Mouse (Mus musculus): ENCODE measurements around the gene Adh4.
A peak's percentile ranks its signal among the peaks of the same experiment; 100 is the strongest.
"Not testable (repeated sequence)": the region's sequence is repeated elsewhere in the genome, so short reads cannot be mapped to it uniquely, and the experiment has no call there.

Gene Adh4

DNA sequence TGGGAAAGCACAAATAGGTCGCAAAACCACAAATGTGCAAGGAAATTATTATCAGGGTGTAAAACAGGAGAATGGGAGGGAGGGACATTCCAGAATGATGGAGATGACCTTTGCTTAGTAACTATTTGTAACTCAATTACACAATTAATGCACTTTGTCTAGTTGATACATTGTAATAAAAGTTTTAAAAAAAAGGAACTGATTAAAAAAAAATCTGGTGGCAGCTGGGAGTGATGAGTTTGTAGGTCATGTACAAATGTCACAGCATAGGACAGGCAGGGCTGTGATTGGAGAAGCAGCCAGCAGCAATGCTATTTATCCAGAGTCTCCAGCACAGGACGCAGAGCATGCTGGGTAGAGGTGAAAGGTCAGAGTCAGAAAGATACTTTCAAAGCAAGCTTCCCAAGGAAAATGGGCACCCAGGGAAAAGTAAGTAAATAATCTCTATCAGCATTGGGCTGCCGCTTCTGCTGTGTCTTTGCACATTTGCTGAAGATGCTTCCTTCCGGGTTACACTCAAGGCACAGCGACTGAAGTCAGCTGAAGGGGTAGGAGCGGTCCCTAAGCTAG is at the start of gene Adh4:
Adh4 (plus strand) TSS at position 346 of the 570 bp plus-strand sequence.
- no peak for DNase-seq (ENCODE audit: low spot score in 2 of 2)

DNA sequence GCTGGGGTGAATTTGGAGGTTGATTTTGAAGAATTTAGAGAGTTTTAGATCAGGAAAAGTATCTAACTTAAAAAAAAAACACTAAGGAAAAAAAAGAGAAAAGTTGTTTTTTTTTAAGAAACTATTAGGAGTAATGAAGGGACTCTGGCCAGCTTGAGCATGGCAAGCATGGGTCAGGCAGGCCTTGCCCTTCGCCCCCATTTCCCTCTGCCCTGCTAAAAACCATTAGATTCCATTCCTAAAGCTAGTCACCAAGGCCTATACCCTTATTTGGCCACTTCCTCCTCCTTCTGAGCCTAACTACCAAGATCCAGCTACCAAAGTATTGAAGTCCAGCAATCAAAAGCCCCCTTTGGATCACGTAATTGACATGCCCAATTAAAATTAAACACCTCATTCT is 49.1 kb upstream of the Adh4 start:
- no peak for DNase-seq (ENCODE audit: low spot score in 2 of 2)

DNA sequence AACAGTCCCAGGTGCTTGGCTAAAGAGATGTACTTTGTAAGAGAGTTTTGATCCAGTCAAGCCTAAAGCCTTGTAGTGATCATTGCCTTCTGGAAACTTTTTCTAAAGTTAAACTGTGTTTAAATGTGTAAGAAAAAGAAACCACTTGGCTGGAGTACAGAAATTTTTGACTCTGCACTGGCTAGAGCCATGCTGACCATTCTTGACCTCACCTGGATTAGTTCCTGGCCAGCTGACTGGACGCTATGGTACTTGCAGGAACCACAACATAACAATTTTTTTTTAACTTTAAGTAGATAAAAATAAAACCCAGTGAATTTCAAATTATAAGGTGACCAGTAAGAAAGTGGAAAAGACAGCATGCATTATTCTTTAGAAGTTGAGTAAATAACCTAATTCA is 45.7 kb upstream of the Adh4 start:
- DNase-seq (ENCODE audit: low spot score in 2 of 2): no peak

DNA sequence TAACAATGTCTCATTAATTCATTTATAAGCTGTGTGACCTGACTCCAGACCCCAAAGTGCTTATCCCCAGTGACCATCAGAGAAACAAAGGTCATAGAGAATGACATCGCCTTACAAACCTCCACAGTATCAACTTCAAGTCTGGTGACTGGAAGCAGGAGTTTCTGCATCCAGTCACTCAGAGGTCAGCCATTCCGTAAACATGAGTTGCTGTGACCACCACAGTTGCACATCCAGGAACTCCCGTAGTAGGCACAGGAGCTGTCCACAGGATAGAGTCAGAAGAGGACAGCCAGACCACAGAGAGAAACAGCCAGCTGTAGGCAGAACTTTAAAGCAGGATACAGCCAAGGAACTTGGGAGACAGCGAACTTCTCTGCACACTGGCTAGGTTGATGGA is 45.0 kb upstream of the Adh4 start:
- not testable (repeated sequence) for DNase-seq (ENCODE audit: low spot score in 2 of 2)

DNA sequence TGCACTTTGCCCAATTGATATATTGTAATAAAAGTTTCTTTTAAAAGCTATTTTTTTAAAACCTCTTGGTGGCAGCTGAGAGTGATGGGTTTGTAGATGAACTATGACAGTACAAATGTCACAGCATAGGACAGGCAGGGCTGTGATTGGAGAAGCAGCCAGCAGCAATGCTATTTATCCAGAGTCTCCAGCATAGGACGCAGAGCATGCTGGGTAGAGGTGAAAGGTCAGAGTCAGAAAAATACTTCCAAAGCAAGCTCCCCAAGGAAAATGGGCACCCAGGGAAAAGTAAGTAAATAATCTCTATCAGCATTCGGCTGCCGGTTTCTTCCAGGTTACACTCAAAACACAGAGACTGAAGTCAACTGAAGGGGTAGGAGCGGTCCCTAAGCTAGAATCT is 41.3 kb upstream of the Adh4 start:
- DNase-seq (ENCODE audit: low spot score in 2 of 2): no peak

DNA sequence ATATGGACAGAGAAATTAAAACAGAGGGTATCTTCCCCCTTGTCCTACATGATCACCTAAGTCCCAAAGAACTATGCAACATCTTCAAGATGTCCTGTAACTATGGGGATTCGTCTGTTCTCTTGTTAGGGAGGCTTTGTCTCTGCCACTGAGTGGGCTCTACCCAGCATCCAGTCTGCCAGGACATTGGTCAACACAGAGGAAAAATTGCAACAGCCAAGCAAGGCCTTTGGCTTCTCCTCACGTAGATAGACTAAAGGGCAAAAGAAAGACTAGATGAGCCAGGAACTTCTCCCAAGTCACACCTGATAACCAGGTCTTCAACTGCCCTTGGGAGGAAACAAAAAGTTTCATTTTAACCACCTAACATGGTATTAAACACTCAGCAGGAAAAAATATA is 40.1 kb upstream of the Adh4 start:
- no peak for DNase-seq (ENCODE audit: low spot score in 2 of 2)

DNA sequence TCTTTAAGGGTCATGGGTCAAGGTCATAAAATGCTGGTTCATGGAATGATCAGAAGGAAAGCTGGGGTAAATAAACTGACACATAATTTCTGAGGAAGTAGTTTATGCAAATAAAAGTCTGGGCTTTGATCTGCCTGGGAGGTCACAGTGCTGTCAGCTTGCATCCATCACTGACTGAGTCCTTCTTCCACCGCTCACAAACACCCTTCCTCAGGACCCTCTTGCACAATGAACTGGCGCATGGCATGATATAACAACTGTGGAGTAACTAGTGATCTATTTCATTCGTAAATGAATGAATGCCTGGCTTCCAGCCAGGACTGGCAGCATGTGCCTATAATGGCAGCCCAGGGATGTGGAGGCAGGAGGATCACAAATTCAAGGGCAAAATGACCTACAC is 34.1 kb upstream of the Adh4 start:
- DNase-seq (ENCODE audit: low spot score in 2 of 2): no peak

DNA sequence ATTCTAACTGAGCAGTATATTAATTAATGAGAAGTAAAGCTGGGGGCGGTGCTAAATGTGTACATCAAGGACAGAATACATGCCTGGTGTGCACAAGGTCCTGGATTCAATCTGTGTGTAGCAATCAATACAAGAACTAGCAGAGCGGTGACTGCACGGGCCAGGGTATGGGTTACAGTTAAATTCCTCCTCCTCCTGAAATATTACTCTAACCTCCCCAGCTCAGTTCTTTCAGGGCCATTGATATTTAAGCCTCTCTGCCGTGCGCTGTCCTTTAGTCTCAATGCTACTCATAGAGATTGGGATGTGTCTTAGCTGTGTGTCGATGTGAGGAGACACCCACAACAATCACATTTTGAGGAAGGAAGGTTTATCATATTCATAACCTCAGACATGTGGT is 28.1 kb upstream of the Adh4 start:
- DNase-seq (ENCODE audit: low spot score in 2 of 2): no peak

DNA sequence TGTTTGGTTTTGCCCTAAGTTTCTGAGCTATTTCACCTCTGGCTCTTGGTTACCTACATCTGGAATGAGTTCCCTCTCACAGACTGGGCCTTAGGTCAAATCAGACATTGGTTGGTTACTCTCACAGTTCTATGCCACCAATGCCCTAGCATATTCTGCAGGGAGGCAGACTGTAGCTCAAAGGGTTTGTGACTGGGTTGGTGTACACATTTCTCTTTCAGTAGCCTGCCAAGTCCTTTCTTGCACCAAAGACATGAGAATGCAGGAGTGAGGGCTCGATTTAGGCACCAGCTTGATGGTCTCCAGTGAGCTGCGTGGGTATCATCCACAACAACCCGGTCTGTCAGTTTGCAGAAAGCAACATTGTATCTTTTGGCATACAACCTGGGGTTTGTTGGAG is 10.4 kb upstream of the Adh4 start:
- no peak for DNase-seq (ENCODE audit: low spot score in 2 of 2)

DNA sequence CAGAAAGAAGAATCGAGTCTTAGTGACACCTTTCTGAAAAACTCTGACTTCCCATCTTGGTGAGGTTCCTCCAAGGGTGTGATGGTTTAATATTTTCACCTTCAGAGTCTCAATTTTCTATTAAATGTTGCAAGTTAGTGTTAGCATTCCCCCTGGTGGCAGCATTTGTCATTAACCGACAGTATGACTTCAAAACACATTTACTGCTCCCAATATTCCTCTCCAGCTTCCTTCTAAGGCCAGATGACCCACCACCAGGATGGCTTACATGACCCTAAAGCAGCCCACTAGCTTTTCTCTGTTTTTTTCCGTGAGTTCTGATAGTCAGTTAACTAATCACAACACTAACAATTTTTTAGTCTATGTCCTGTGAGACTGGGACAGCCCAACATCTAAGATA is 9.9 kb upstream of the Adh4 start:
- peak; percentile 73 to 74 for DNase-seq (ENCODE audit: low spot score in 2 of 2)

DNA sequence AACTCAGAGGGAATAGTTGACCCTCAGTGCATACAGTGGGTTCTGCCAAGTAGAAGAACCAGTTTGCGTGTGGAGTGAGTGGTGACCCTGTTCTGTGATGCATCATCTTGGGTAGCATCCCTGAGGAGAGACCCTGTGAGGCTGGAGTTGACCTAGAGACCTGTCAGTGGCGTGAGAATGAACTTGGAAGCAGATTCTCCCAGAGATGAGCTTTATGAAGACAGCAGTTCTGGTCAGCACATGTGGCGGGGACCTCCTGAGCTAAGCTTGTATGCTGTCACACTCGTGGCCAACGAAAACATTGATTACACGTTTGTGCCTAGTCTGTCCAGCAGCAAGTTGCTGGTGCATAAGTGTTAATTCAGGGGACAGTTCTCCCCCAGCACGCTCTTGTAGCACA is 9.4 kb upstream of the Adh4 start:
- no peak for DNase-seq (ENCODE audit: low spot score in 2 of 2)

DNA sequence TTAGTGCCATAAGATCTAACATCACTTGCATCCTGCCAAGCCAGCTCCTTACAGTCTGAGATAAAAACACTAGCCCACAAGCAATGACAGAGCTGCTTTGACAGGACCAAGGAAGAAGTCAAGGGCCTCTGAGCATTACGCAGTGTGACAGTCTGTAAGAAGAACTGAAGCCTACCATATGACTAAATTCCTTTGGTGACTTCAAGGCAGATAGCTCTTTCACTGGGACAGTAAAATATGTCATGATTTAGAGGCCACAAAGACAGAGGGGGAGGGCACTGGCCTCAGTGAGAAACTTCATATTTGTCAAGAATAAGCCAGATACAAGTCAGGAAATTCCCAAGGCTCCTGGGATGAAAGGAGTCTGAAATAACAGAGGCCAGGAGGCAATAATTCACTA is 7.3 kb upstream of the Adh4 start:
- no peak for DNase-seq (ENCODE audit: low spot score in 2 of 2)

DNA sequence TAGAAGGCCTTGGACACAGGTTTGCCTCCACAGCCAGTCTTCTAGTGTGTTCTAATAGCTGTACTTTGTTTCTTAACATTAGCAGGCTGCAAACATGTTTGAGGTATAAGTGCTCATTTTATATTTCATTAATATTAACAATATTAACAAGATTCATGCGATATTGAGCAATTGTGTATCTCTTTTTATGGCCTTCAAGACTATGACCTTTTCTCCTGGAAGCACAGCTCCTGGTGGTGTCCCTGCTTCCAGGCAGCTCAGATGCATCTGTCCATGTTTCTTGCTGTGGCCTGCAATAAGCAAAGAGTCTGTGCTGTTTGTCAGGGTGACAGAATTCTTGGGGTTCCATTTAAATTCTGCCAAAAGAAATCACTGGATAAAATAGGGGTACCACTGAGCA is 5.7 kb upstream of the Adh4 start:
- DNase-seq (ENCODE audit: low spot score in 2 of 2): no peak

DNA sequence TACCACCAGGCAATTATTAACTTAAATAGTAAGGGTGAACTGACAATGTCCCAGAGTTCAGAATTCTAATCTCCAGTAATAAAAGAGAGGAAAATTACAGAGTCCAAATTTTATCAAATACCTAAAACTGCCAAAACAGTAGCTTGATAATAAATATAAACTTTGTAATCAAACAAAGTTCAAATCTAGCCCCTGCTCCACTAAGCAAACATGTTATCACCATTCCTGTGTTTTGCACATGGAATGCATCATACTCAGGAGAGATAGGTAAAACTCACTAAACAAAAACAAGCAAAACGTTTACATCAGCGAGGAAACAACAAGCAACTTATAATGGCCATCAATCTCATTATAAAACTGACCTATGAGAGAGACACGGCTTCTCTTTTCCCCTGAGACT is 5.1 kb upstream of the Adh4 start:
- DNase-seq (ENCODE audit: low spot score in 2 of 2): no peak

DNA sequence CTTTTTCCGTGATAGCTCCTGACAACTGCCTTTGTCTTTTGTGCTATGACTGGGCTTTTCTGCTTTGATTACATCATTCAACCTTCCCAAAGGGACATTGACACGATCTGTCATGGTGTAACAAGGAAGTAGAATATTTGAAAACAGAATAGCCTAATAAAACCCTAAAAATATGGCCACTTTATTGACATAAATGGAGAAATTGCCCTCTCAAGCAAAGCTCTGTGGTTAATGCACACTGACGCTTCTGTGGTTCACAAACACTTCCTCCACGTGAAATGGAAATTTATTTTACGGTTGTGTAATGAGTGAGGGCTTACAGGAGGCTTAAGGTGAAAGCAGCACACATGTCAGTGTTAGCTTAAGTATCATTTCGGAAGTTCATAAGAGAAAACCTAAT is 4.1 kb downstream of the Adh4 start:
- no peak for DNase-seq (ENCODE audit: low spot score in 2 of 2)

DNA sequence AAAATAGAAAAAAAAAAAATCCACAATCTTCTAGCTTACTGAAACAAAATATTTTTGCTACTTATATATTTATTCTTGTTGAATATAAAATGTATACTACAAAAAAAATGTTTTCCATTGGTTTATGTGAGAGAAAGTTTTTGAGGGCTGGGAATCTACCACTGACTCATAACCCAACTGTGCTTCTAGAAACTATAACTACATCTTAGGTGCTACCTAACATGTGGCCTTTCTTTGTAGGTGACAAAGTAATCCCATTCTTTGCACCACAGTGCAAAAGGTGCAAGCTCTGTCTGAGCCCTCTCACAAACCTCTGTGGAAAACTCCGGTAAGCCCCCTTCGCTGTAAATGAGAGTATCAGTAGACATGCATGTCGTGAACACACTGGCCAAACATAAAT is 5.1 kb downstream of the Adh4 start:
- no peak for DNase-seq (ENCODE audit: low spot score in 2 of 2)

DNA sequence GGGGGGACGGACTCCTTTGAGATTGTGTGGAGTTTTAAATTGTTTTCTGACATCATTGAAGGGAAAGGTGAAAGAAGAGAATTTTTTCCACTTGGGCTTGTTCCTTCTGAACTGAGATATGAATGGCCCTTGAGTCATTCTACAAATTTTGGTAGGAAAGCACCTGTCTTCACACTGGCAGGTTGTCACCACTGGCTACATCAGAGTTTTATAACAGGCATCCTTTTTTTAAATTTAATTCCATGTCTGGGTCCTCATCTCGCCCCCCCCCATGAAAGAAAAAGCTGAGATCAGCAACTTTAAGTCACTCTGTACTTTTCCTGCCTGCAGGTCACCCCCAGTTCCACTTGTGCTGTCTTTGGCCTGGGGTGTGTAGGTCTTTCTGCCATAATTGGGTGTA is 8.4 kb downstream of the Adh4 start:
- no peak for DNase-seq (ENCODE audit: low spot score in 2 of 2)

DNA sequence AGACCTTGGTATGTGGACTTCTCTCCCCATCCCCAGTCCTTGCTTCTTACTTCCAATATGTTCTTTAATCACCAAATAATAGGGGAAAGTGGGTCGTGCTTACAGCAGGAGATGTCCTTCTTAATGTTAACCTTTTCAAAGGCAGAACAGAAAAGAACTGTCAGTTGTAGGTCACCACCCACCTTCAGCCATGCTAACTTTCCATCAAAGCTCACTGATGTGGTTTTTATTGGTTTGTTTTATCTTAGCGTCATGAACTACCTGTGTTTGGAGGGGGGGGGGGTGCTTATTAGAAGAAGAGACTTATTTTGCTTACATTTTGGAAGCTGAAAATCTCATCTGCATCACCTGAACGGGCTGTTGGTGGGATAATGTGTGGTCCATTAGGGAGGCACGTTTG is 9.0 kb downstream of the Adh4 start:
- no peak for DNase-seq (ENCODE audit: low spot score in 2 of 2)

DNA sequence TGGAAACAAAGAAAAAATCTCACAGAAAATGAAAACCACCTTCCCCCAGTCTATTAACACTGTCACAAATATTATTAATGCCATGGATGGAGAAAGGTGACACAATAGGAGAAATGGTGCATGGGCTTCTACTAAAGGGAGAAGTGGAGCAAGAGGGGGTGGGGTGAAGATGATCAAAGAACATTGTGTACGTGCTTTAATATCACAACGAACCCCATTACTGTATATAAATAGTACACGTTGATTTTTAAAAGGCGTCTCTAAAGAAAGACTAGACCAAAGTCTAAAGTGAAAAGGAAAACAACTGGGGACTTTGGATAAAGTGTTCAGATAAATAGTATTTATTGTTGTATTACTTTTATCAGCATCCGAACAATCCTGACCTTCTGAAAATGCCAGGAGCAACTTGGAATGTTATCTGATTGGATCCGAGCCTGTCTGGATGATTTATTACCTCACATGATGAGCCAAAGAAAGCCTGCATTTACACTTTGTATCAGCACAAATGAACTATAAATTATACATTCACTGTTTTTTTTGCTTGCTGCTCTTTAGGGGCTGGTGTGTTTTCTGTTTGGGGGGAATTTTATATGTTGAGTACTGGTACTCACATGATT is 15.2 kb downstream of the Adh4 start:
- no peak for DNase-seq (ENCODE audit: low spot score in 2 of 2)

DNA sequence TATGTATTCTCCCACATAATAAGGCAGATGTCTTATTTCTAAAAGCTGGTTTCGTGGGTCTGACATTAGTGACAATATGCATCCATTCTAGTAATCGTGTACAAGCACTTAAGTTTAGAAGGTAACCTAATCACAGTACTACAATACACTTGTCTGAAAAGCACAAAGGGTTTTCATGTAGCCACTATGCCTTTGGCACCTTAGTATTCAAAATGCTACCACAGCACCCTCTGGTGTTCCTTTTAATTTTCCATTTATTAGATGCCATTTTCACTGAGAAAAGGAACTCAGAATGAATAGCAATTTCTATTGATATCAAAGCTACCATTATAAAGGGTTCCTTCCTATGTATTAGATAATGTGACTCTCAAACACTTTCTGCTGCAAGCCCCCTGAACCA is 16.6 kb downstream of the Adh4 start:
- DNase-seq (ENCODE audit: low spot score in 2 of 2): no peak

DNA sequence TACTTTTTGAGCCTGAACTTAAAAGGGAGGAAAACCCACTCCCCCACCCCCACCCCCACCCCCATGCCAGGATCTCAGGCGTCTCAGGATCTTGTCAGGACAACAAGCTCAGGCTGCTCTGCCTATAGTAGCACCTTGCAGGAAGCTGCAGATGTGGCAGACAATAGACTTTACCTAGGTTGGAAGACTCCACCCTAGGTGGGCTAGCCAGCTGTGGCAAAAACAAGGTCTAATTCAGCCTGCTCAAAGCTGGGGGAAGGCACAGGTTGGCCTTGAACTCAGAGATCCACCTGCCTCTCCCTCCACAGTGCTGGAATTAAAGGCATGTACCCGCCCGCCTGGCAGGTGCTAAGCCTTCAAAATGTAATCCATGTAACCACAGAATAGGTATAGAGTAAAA is 23.4 kb downstream of the Adh4 start:
- DNase-seq (ENCODE audit: low spot score in 2 of 2): no peak

DNA sequence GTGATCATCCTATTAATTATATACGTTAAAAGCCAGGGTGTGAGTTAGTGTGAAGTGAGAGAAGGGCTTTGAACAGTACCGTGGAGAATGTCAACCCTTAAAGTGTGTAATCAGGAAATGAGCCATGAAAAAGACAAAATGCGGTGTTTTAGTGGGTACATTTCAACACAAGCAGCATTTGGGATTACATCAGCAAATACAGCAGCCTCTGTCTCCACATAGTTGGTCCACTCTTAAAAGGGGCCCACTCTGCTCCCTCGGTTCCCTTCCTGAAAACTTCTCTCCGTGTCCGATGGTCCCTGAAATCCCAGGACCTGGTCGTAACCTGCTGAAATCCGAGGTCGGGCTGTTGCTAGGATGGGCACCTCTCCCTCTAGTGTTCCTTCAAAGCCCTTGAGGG is 26.9 kb downstream of the Adh4 start:
- DNase-seq (ENCODE audit: low spot score in 2 of 2): no peak

DNA sequence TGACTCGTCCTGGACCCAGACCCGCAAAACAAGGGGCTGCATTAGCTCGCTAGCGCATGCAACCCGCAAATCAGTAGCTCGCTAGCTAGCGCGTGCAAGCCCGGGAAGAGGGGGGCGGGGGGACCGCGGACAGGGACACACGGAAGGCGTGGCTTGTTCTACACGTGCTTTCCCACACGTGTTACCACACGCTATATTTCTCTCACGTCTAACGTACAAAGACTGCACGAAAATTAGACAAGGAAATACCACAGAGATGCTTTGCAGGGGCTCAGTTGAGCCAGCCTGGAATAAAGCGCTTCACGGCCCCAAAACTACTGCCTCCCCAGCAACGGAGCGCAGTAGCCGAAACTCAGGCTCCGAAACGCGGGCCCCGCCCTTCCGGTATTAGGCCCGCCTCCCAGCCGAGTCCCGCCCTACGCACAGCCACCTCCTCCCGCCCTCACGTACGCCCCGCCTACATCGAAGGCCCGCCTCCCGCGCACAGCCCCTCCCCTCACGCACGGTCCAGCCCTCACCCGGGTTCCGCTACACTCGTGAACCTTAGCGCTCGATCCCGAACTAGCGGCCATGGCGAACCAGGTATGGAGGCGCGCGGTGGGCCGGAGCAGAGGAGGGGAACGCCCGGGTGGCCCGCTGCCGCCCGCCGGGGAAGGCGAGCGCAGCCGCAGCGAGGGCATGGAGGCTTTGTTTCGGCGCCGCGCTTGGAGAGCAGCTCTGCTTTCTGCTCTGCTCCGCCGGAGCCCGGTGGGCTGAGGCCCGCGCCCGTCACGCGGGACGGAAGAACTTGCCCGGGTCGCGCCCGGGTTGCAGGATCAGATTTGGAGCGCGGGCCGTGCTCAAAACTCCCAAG is 27.6 kb downstream of the Adh4 start, which contains the start of gene Adh5:
Adh5 (plus strand) TSS at position 482 of the 853 bp plus-strand sequence.
- peak; percentile 86 to 87 for DNase-seq (ENCODE audit: low spot score in 2 of 2)
